Mouse (Mus musculus) erythroblast, embryonic 14.5 days (primary cell): Measurements from ENCODE around the gene Chp2. TPM values are rescaled to one million over a fixed set of nuclear protein-coding genes. Genes with fewer than 3 reads are reported as not detected.
"Not testable (repeated sequence)": the region's sequence is repeated elsewhere in the genome, so short reads cannot be mapped to it uniquely, and the experiment has no call there.

Experiments used
- H3K27me3 ChIP-seq: 2 replicates; pipeline ENCODE4 v1.6.1; 2012; ENCODE audit warnings: inconsistent platforms; ENCODE audit not compliant: control insufficient read depth
- H3K36me3 ChIP-seq: 2 replicates; pipeline ENCODE4 v1.6.1; 2012; ENCODE audit warnings: mild to moderate bottlenecking, inconsistent platforms; ENCODE audit not compliant: control insufficient read depth
- H3K4me1 ChIP-seq: 2 replicates; pipeline ENCODE4 v1.6.1; 2012; ENCODE audit warnings: inconsistent platforms; ENCODE audit not compliant: control insufficient read depth
- H3K4me3 ChIP-seq: replicated peaks from 2 replicates; pipeline ENCODE3; 2012; ENCODE audit warnings: moderate library complexity, mild to moderate bottlenecking, inconsistent platforms
- H3K9me3 ChIP-seq: 2 replicates; pipeline ENCODE4 v1.6.1; 2012; ENCODE audit warnings: low read length, inconsistent platforms, mixed read lengths; ENCODE audit not compliant: control insufficient read depth
- GATA1 ChIP-seq: IDR thresholded peaks from 2 replicates; pipeline ENCODE4 v1.6.1; 2012; ENCODE audit warnings: low read length, inconsistent platforms, mixed read lengths
- TAL1 ChIP-seq: IDR thresholded peaks from 3 replicates; pipeline ENCODE4 v1.6.1; 2012; ENCODE audit warnings: low read length, inconsistent platforms, mixed read lengths
- polyA plus RNA-seq: library from polyadenylated mRNA; stranded (reverse); fragments of >175 nt; gene quantifications from 2 replicates; pipeline ENCODE4 v1.2.3, GENCODE M21; 2012

Chp2 gene
- polyA plus RNA-seq, 1 experiment: not detected

DNA sequence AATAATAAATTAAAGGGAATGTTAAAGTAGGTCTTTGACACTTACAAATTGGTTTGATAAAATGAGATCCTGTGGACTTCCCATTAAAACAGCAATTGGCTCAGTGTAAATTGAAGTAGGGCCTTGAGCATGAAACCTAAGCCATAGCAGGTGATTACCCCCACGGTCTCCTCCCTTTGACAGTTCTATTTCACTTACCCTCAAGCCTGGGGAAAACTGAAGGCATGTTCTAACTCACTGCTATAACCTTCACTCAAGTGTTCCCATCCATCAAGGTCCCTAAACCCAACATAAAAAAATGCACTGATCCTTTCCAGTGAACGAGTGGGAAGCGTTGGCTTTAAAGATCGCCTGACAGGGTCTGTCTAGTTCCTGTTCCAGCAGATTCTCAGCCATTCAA lies 11.6 kb downstream of the Chp2 start:
- no peaks in the 10 kb centered on the region for H3K9me3 ChIP-seq
- H3K4me3 ChIP-seq: no peak overlapping the region
- TF ChIP-seq TAL1 (no peak), GATA1 (no peak)
- no peaks in the 10 kb centered on the region for H3K4me1 ChIP-seq
- no peaks in the 10 kb centered on the region for H3K36me3 ChIP-seq
- H3K27me3 ChIP-seq: no peaks in the 10 kb centered on the region

DNA sequence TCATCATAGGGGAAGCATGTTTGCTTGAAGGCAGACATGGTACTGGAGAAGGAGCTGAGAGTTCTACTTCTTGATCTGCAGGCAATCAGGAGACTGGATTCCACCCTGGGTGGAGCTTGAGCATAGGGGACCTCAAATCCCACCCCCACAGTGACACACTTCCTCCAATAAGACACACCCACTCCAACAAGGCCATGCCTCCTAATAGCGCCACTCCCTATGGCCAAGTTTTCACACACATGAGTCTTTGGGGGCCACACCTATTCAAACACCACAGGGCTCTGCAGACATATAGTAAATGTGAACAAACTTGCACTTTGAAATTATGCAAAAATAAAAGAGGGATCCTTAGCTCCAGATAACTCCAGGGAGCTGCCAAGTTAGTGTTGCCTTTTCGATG lies 19.6 kb downstream of the Chp2 start:
- no peaks in the 10 kb centered on the region for H3K36me3 ChIP-seq
- H3K4me3 ChIP-seq: no peak overlapping the region
- H3K4me1 ChIP-seq: no peaks in the 10 kb centered on the region
- TF ChIP-seq TAL1 (no peak), GATA1 (no peak)
- H3K27me3 ChIP-seq: no peaks in the 10 kb centered on the region
- H3K9me3 ChIP-seq: no peaks in the 10 kb centered on the region

GRCm38 (mm10) chr7:122240413-122241119 lies 21.3 kb downstream of the Chp2 start:
- no peak for TF ChIP-seq TAL1
- TF ChIP-seq GATA1: no peak
- H3K4me1 ChIP-seq: no peaks in the 10 kb centered on the region
- no peaks in the 10 kb centered on the region for H3K27me3 ChIP-seq
- H3K36me3 ChIP-seq: no peaks in the 10 kb centered on the region
- no peaks in the 10 kb centered on the region for H3K9me3 ChIP-seq
- no peak overlapping the region for H3K4me3 ChIP-seq

DNA sequence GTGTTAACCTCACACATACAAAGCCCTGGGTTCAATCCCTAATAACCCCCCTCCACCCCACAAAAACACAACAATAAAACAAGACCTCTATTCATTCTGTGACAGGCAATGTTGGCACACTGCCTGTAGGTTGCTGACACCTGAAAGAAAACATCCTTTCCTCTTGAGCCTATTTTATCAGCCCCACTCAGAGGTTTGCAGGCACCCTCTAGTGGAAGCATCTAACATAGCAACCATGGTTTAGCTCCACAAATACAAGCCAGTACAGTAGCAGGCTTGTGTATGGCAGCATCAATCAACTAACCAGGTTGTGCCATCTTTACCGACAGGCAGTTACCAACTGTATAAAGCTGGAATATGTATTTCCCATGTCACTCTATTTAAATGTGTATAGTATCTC lies 23.0 kb downstream of the Chp2 start:
- Histone ChIP-seq H3K4me3 (no peak overlapping the region), H3K27me3 (no peaks in the 10 kb centered on the region), H3K9me3 (no peaks in the 10 kb centered on the region), H3K4me1 (no peaks in the 10 kb centered on the region), H3K36me3 (no peaks in the 10 kb centered on the region)
- TF ChIP-seq GATA1 (no peak), TAL1 (no peak)

GRCm38 (mm10) chr7:122242744-122243143 lies 23.4 kb downstream of the Chp2 start:
- H3K4me1 ChIP-seq, H3K27me3 ChIP-seq, H3K36me3 ChIP-seq, H3K9me3 ChIP-seq, H3K4me3 ChIP-seq: not testable (repeated sequence)

GRCm38 (mm10) chr7:122244166-122244565 lies 24.9 kb downstream of the Chp2 start:
- no peaks in the 10 kb centered on the region for H3K4me1 ChIP-seq
- H3K27me3 ChIP-seq: no peaks in the 10 kb centered on the region
- no peak for TF ChIP-seq TAL1
- no peak for TF ChIP-seq GATA1
- no peaks in the 10 kb centered on the region for H3K9me3 ChIP-seq
- H3K4me3 ChIP-seq: no peak overlapping the region
- no peaks in the 10 kb centered on the region for H3K36me3 ChIP-seq

GRCm38 (mm10) chr7:122244584-122244983 lies 25.3 kb downstream of the Chp2 start:
- no peaks in the 10 kb centered on the region for H3K4me1 ChIP-seq
- no peaks in the 10 kb centered on the region for H3K9me3 ChIP-seq
- no peaks in the 10 kb centered on the region for H3K36me3 ChIP-seq
- no peaks in the 10 kb centered on the region for H3K27me3 ChIP-seq
- TF ChIP-seq GATA1 (no peak), TAL1 (no peak)
- H3K4me3 ChIP-seq: no peak overlapping the region

DNA sequence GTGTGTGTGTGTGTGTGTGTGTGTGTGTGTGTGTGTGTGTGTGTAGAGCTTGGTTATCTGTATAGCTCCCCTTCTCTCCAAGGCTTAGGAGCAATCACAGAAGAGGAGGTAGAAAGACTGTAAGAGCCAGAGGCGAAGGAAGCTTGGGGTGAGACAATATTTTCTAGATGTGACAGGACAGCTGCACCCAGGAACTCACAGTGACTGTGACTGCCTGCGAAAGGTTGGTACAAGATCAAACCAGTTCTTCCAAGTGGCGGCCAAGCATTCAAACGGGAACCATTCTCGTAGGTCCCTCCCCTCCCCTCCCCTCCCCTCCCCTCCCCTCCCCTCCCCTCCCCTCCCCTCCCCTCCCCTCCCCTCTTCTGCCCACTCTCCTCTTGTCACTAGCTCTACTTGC lies 26.7 kb downstream of the Chp2 start:
- no peaks in the 10 kb centered on the region for H3K36me3 ChIP-seq
- no peaks in the 10 kb centered on the region for H3K27me3 ChIP-seq
- no peak overlapping the region for H3K4me3 ChIP-seq
- no peaks in the 10 kb centered on the region for H3K4me1 ChIP-seq
- TF ChIP-seq TAL1: no peak
- H3K9me3 ChIP-seq: no peaks in the 10 kb centered on the region

DNA sequence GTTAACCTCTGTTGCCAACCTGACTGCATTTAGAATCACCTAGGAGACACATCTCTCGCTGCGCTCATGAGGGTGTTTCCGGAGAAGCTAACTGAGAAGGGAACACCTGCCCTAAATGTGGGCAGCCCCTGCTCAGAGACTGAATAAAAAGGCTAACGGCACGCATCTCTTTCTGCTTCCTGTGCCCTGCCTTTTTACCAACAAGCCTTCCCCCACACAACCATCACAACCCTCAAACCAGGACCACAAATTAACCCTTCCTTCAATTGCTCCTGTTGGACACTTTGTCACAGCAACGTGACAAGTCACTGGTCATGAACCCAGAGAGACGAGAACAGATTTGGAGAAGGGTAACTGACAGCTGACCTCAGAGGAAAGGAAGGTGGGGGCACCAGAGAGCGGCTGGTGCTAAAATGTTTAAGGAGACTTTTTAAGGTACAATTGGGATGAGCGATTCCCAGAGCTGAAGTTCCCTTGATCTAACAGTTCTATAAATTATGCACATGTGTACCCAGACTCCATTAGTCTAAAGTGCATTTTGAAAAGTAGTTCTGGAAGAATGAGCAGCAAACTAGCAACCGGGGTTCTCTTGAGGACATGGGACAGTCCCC lies 28.1 kb downstream of the Chp2 start:
- Histone ChIP-seq H3K4me3 (no peak overlapping the region), H3K4me1 (no peaks in the 10 kb centered on the region), H3K36me3 (no peaks in the 10 kb centered on the region), H3K9me3 (no peaks in the 10 kb centered on the region), H3K27me3 (no peaks in the 10 kb centered on the region)
- TF ChIP-seq GATA1: no peak
- no peak for TF ChIP-seq TAL1

DNA sequence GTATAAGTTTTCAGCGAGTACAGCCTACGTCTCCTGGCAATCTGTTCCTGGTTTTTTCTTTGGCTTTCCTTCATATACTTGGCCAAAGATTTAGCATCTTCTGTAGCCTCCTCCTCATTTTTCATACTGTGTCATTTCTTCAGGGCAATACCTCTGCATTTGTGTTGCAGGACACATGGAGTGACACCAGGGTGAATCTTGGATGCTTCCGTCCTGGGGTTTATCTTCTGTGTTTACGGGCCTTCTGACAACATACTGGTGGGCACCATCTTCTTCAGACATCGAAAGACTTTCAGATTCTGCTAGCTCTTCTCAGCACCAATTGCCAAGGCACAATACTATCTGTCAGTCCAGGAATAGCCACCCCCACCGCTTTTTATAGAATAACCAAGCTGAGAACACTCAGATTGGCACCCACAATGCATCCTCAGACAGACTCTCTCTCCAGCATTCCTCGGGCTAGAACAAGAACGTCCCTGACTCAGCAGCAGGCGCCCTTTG lies 30.1 kb downstream of the Chp2 start:
- Histone ChIP-seq H3K4me1 (no peaks in the 10 kb centered on the region), H3K36me3 (no peaks in the 10 kb centered on the region), H3K4me3 (no peak overlapping the region), H3K27me3 (no peaks in the 10 kb centered on the region), H3K9me3 (no peaks in the 10 kb centered on the region)
- no peak for TF ChIP-seq TAL1
- TF ChIP-seq GATA1: no peak
